Mouse (Mus musculus): ENCODE data around the gene Rwdd3. TPM values are rescaled to one million over a fixed set of nuclear protein-coding genes. Genes with fewer than 3 reads are reported as not detected.

The Rwdd3 gene
- polyA plus RNA-seq, 1 experiment: 1.8 TPM

- peaks cover 5% of the 10 kb centered on the region; the same call in 1 of the 2 replicates for H3K4me1 ChIP-seq (replicated peaks; ENCODE audit: control insufficient read depth, insufficient read depth, low read length)
- H3K4me3 ChIP-seq (ENCODE audit: control insufficient read depth, insufficient read depth, low read length): no peak overlapping the region
- H3K27ac ChIP-seq (ENCODE audit: control insufficient read depth, insufficient read depth, low read length): no peak overlapping the region
- peak; percentile 87 for DNase-seq
- WGBS: 55% methylated on average over 7 of the region's 7 CpGs
- H3K27me3 ChIP-seq (ENCODE audit: control insufficient read depth, insufficient read depth, low read length): no peaks in the 10 kb centered on the region
- TF ChIP-seq CTCF (IDR thresholded peaks at IDR 0.05; ENCODE audit: borderline replicate concordance, control insufficient read depth, extremely low read depth, insufficient read depth, low read length, poor library complexity): peak; percentile 91
- no peak for TF ChIP-seq POLR2A (IDR thresholded peaks at IDR 0.05; ENCODE audit: control insufficient read depth, extremely low read depth, insufficient read depth, low read length, poor library complexity)
- H3K36me3 ChIP-seq (ENCODE audit: control insufficient read depth, insufficient read depth, low read length): no peaks in the 10 kb centered on the region
These were observed 8.2 kb downstream of the Rwdd3 start for GRCm38 (mm10) chr3:121163271-121163819.

GRCm38 (mm10) chr3:121161661-121162060 lies 9.8 kb downstream of the Rwdd3 start:
- Histone ChIP-seq H3K4me3 (ENCODE audit: control insufficient read depth, insufficient read depth, low read length) (no peak overlapping the region), H3K4me1 (replicated peaks; ENCODE audit: control insufficient read depth, insufficient read depth, low read length) (peaks cover 5% of the 10 kb centered on the region; the same call in 1 of the 2 replicates), H3K27me3 (ENCODE audit: control insufficient read depth, insufficient read depth, low read length) (no peaks in the 10 kb centered on the region), H3K36me3 (ENCODE audit: control insufficient read depth, insufficient read depth, low read length) (no peaks in the 10 kb centered on the region), H3K27ac (ENCODE audit: control insufficient read depth, insufficient read depth, low read length) (no peak overlapping the region)
- 69% methylated on average over 2 of the region's 2 CpGs for WGBS
- TF ChIP-seq CTCF (IDR thresholded peaks at IDR 0.05; ENCODE audit: borderline replicate concordance, control insufficient read depth, extremely low read depth, insufficient read depth, low read length, poor library complexity) (no peak), POLR2A (IDR thresholded peaks at IDR 0.05; ENCODE audit: control insufficient read depth, extremely low read depth, insufficient read depth, low read length, poor library complexity) (no peak)
- DNase-seq: peak; percentile 25

GRCm38 (mm10) chr3:121160424-121160823 lies 11.1 kb downstream of the Rwdd3 start:
- 28% methylated on average over 4 of the region's 4 CpGs for WGBS

DNA sequence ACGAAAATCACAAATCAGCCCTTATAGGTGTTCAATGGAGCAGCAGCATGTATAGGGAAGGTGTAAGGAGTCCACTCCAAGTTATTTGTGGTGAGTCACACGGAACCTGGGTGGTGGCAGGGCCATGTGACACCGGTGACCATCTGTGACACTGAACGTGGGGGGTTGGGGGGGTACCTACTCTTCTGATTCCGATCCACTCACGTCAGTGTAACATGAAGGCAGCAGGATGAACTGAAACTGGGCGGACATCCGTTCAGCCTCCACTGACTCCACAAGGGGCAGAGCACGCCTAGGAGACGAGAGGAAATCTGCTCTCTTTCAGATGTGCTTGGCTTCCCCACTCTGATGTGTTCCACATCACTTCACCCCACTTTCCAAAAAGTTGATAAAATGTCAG lies 11.9 kb downstream of the Rwdd3 start:
- TF ChIP-seq CTCF (IDR thresholded peaks at IDR 0.05; ENCODE audit: borderline replicate concordance, control insufficient read depth, extremely low read depth, insufficient read depth, low read length, poor library complexity): no peak
- no peak for TF ChIP-seq POLR2A (IDR thresholded peaks at IDR 0.05; ENCODE audit: control insufficient read depth, extremely low read depth, insufficient read depth, low read length, poor library complexity)
- Histone ChIP-seq H3K4me1 (replicated peaks; ENCODE audit: control insufficient read depth, insufficient read depth, low read length) (peaks cover 5% of the 10 kb centered on the region; the same call in 1 of the 2 replicates), H3K4me3 (ENCODE audit: control insufficient read depth, insufficient read depth, low read length) (no peak overlapping the region), H3K27me3 (ENCODE audit: control insufficient read depth, insufficient read depth, low read length) (no peaks in the 10 kb centered on the region), H3K36me3 (ENCODE audit: control insufficient read depth, insufficient read depth, low read length) (no peaks in the 10 kb centered on the region), H3K27ac (ENCODE audit: control insufficient read depth, insufficient read depth, low read length) (no peak overlapping the region)
- DNase-seq: no peak
- WGBS: 25% methylated on average over 10 of the region's 10 CpGs

More at GRCm38 (mm10) chr3:121160424-121160823, 11.1 kb downstream of the Rwdd3 start:
- H3K36me3 ChIP-seq (ENCODE audit: control insufficient read depth, insufficient read depth, low read length): no peaks in the 10 kb centered on the region
- H3K4me1 ChIP-seq (replicated peaks; ENCODE audit: control insufficient read depth, insufficient read depth, low read length): peaks cover 5% of the 10 kb centered on the region; the same call in 1 of the 2 replicates
- DNase-seq: no peak
- no peak overlapping the region for H3K4me3 ChIP-seq (ENCODE audit: control insufficient read depth, insufficient read depth, low read length)
- H3K27me3 ChIP-seq (ENCODE audit: control insufficient read depth, insufficient read depth, low read length): no peaks in the 10 kb centered on the region
- H3K27ac ChIP-seq (ENCODE audit: control insufficient read depth, insufficient read depth, low read length): no peak overlapping the region
- TF ChIP-seq CTCF (IDR thresholded peaks at IDR 0.05; ENCODE audit: borderline replicate concordance, control insufficient read depth, extremely low read depth, insufficient read depth, low read length, poor library complexity) (no peak), POLR2A (IDR thresholded peaks at IDR 0.05; ENCODE audit: control insufficient read depth, extremely low read depth, insufficient read depth, low read length, poor library complexity) (no peak)

DNA sequence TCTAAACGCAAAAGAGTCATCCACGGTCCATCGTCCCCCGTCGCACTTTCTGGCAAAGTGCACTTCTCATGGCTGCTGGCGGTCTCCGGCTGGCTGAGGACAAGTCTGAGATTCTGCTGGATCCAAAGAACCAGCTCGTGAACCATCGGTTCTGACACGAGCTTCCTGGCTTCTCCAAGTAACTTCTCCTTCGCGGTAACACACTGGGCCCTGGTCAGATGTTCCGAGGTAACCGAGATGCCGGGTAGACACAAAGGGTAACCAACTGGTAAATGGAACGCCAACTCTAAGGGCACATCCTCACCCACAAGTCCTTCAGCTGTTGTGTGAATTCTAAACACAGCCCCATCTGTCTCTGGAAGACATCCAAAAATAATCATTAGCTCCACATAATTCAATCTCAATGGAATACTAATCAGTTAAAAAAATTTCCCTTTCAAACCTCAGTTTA lies 12.6 kb downstream of the Rwdd3 start:
- Histone ChIP-seq H3K36me3 (ENCODE audit: control insufficient read depth, insufficient read depth, low read length) (no peaks in the 10 kb centered on the region), H3K4me1 (replicated peaks; ENCODE audit: control insufficient read depth, insufficient read depth, low read length) (peaks cover 5% of the 10 kb centered on the region; the same call in 1 of the 2 replicates), H3K27ac (ENCODE audit: control insufficient read depth, insufficient read depth, low read length) (no peak overlapping the region), H3K4me3 (ENCODE audit: control insufficient read depth, insufficient read depth, low read length) (no peak overlapping the region), H3K27me3 (ENCODE audit: control insufficient read depth, insufficient read depth, low read length) (no peaks in the 10 kb centered on the region)
- no peak for DNase-seq
- TF ChIP-seq CTCF (IDR thresholded peaks at IDR 0.05; ENCODE audit: borderline replicate concordance, control insufficient read depth, extremely low read depth, insufficient read depth, low read length, poor library complexity): no peak
- no peak for TF ChIP-seq POLR2A (IDR thresholded peaks at IDR 0.05; ENCODE audit: control insufficient read depth, extremely low read depth, insufficient read depth, low read length, poor library complexity)
- 96% methylated on average over 16 of the region's 16 CpGs for WGBS

- TF ChIP-seq CTCF (IDR thresholded peaks at IDR 0.05; ENCODE audit: borderline replicate concordance, control insufficient read depth, extremely low read depth, insufficient read depth, low read length, poor library complexity) (no peak), POLR2A (IDR thresholded peaks at IDR 0.05; ENCODE audit: control insufficient read depth, extremely low read depth, insufficient read depth, low read length, poor library complexity) (no peak)
These were observed 13.8 kb downstream of the Rwdd3 start for GRCm38 (mm10) chr3:121157546-121158330.

More at GRCm38 (mm10) chr3:121157546-121158330, 13.8 kb downstream of the Rwdd3 start:
- Histone ChIP-seq H3K4me3 (ENCODE audit: control insufficient read depth, insufficient read depth, low read length) (no peak overlapping the region), H3K27me3 (ENCODE audit: control insufficient read depth, insufficient read depth, low read length) (no peaks in the 10 kb centered on the region), H3K36me3 (ENCODE audit: control insufficient read depth, insufficient read depth, low read length) (no peaks in the 10 kb centered on the region), H3K4me1 (replicated peaks; ENCODE audit: control insufficient read depth, insufficient read depth, low read length) (peaks cover 5% of the 10 kb centered on the region; the same call in 1 of the 2 replicates), H3K27ac (ENCODE audit: control insufficient read depth, insufficient read depth, low read length) (no peak overlapping the region)
- no peak for DNase-seq
- WGBS: 87% methylated on average over 10 of the region's 10 CpGs
